Mouse (Mus musculus) megakaryocyte progenitor cell, adult 5-6 weeks (primary cell): ENCODE data around the gene Mfsd6. TPM values are rescaled to one million over a fixed set of nuclear protein-coding genes. Genes with fewer than 3 reads are reported as not detected.

Source experiments
- ATAC-seq: replicated peaks from 2 replicates; pipeline ENCODE4 v1.8.0; 2016; ENCODE audit warnings: mild to moderate bottlenecking, moderate TSS enrichment, inconsistent platforms; ENCODE audit not compliant: poor library complexity
- total RNA-seq, 2 experiments: library from RNA; stranded (forward) in 1 of 2; stranded (reverse) in 1 of 2; fragments of 157-497, 149-512 nt in 1 of 2; fragments of 200-1000 nt in 1 of 2; gene quantifications; 2 replicates each; pipeline versions ENCODE4 v1.2.3 to v1.2.4; 2015 to 2017

Mfsd6 gene
- 5.4 and 6.2 TPM in 2 replicates for total RNA-seq (2015)
- total RNA-seq (2017), result 3.5 and 5.0 TPM in 2 replicates

- ATAC-seq, result peak; percentile 5; the same call in 1 of the 2 replicates
These were observed at the start of gene Mfsd6 for GRCm38 (mm10) chr1:52727056-52727900. Gene Mfsd6 (minus strand): TSS chr1:52727462.

- ATAC-seq, result no peak
These were observed 38.2 kb upstream of the Mfsd6 start for GRCm38 (mm10) chr1:52765176-52766111.

GRCm38 (mm10) chr1:52763894-52764809 is 36.9 kb upstream of the Mfsd6 start:
- ATAC-seq, result peak; percentile 98

- ATAC-seq, result no peak
These were observed 30.9 kb upstream of the Mfsd6 start for GRCm38 (mm10) chr1:52758174-52758573.

- ATAC-seq, result peak; percentile 66
These were observed 27.1 kb upstream of the Mfsd6 start for GRCm38 (mm10) chr1:52754331-52754730.

GRCm38 (mm10) chr1:52753828-52754227 is 26.6 kb upstream of the Mfsd6 start:
- peak; percentile 35; the same call in 1 of the 2 replicates for ATAC-seq

GRCm38 (mm10) chr1:52752706-52753105 is 25.4 kb upstream of the Mfsd6 start:
- peak; percentile 75 for ATAC-seq

GRCm38 (mm10) chr1:52751634-52752033 is 24.4 kb upstream of the Mfsd6 start:
- ATAC-seq, result no peak

- ATAC-seq, result no peak
These were observed 22.7 kb upstream of the Mfsd6 start for GRCm38 (mm10) chr1:52749978-52750377.

GRCm38 (mm10) chr1:52748260-52748659 is 21.0 kb upstream of the Mfsd6 start:
- peak; percentile 87 for ATAC-seq

- ATAC-seq, result no peak
These were observed 15.3 kb upstream of the Mfsd6 start for GRCm38 (mm10) chr1:52742567-52742966.

- ATAC-seq, result peak; percentile 71
These were observed 6.9 kb upstream of the Mfsd6 start for GRCm38 (mm10) chr1:52734208-52734607.

GRCm38 (mm10) chr1:52730258-52730657 is 3.0 kb upstream of the Mfsd6 start:
- ATAC-seq, result no peak

GRCm38 (mm10) chr1:52728857-52729489 is 1.7 kb upstream of the Mfsd6 start:
- peak; percentile 53 for ATAC-seq

GRCm38 (mm10) chr1:52726371-52727055 is 749 bp downstream of the Mfsd6 start:
- ATAC-seq, result peak; percentile 36

- peak; percentile 88 for ATAC-seq
These were observed 4.7 kb downstream of the Mfsd6 start for GRCm38 (mm10) chr1:52722586-52722985.

GRCm38 (mm10) chr1:52719096-52719495 is 8.2 kb downstream of the Mfsd6 start:
- peak; percentile 45; the same call in 1 of the 2 replicates for ATAC-seq

- ATAC-seq, result no peak
These were observed 9.1 kb downstream of the Mfsd6 start for GRCm38 (mm10) chr1:52718068-52718748.

GRCm38 (mm10) chr1:52714451-52714850 is 12.8 kb downstream of the Mfsd6 start:
- ATAC-seq, result no peak
